Mouse (Mus musculus) lung, postnatal 36 days (tissue): ENCODE measurements at regions not wholly inside any gene's neighbourhood (a gene's known extent, or its start where the extent isn't known, plus 50 kb on each side); places are given as distances from the start of the nearest gene placed in this dataset.

Experiments
- DNase-seq: peaks from one replicate; pipeline ENCODE4 v3.0.0; 2022; ENCODE audit warnings: mixed read lengths

DNA sequence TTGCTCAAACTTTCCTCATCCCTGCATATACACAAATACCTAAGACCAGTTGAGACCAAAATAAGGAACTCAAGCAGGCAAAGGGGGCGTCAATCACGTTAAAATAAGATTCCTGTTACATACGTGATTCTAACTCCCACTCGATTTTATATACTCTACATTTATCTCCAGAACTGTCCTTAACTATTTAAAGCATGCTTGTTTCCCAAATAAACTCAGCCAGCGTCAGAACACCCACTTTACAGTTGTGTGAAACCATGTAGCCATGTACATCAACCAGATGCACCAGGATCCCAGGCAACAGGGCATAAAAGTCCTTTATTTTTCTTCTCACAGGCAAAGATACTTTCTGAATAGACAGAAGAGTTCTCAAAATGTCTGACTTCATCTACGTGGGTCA lies 61.5 kb downstream of the Ccna1 start:
- DNase-seq = no peak

DNA sequence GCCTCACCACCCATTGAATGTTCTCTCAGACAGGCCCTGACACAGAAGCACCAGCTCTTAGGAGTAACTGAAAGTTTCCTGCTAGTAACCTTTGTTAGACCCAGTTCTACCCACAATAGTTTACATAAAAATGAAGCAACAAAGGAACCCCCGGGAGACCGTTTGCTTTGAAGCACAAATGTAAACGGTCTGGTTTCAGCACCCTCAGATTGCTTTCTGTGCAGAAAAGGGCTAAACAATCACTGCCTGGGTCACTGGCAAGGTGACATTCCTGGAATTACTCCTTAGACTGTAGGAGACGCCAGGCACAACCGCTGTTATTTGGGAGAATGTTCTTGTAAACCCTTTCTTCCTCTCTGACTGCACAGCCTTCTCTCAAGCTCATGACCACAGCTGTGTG lies 65.2 kb downstream of the Ccna1 start:
- DNase-seq = no peak

DNA sequence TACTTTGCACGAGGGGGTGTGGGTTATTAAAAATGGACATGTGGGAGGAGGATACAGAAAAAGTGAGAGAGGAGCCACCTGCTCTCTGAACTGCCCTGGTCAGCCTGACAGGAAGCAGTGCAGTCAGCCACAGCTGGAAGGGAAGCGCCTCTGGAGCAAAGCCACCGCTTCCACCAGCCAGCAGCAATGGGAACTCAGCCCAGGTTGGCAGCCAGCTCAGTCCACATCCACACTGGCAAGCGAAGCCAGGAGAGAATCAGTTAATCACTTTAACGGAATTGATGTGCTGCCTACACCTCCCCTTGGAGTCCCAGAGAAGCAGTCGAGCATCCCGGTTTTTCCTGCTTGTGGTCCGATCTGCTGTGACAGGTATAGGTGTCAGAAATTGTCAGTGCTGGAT lies 65.9 kb downstream of the Ccna1 start:
- DNase-seq = peak; percentile 29

DNA sequence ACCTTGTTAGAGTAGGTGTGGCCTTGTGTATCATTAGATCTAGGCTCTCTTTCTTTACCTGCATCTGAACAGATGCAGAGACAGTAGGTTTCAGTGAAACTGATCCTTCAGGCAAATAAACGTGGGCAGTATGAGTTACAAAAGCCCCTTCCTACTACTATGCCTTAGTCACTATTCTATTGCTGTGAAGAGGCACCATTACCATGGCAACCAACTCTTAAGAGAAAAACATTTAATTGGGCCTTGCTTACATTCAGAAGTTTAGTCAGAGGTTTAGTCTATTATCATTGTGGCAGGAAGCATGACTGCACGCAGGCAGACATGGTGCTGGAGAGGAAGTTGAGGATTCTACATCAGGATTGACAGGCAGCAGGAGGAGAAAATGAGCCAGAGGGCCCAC lies 65.8 kb upstream of the Sertm1 start:
- DNase-seq = no peak

DNA sequence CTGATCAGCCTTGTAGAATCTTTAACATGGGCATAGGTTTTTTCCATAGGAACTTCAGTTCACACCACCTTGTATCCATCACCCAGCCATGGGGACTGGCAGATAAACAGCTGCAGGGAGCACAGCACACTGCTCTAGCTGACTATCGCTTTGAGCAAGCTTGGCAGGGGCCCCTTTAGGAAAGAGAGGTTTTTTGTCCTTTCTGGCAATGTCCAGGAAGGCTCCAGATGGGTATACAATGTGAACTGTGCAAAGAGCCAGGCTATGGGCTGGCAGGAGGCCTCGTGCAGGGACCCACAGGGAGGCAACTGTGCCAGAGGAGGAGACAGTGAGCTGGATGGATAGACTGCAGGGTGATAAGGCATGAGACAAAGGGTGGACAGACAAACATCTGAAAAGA lies 64.6 kb upstream of the Sertm1 start:
- DNase-seq = no peak

DNA sequence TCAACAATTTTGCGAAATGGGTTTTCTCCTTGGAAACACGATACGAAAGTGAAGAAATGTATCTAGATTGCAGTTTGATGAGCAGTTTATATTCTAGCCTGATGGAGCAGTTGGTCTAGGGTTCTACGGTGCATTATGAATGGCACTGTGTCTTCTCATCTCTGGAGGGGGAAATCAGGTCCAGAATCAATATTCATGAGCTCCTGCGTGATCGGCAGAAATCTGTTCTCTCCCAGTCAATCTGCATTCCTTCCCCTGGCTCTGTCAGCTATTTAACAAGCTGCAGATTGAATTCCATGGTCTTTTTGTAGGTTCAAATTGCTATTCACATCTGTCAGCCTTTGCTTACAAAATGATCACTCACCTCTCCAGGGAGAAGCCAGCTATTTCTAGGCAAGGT lies 49.8 kb upstream of the Sertm1 start:
- no peak for DNase-seq
